Mouse (Mus musculus) lung, adult 18-20 months (tissue): ENCODE data around the gene 1110059E24Rik.
"Not testable (repeated sequence)": the region's sequence is repeated elsewhere in the genome, so short reads cannot be mapped to it uniquely, and the experiment has no call there.

ENCODE experiments used
- DNase-seq, 2 experiments: peaks; one replicate each; pipeline ENCODE4 v3.0.0; 2022; ENCODE audit warnings: mixed read lengths in 2 of 2

1110059E24Rik gene

DNA sequence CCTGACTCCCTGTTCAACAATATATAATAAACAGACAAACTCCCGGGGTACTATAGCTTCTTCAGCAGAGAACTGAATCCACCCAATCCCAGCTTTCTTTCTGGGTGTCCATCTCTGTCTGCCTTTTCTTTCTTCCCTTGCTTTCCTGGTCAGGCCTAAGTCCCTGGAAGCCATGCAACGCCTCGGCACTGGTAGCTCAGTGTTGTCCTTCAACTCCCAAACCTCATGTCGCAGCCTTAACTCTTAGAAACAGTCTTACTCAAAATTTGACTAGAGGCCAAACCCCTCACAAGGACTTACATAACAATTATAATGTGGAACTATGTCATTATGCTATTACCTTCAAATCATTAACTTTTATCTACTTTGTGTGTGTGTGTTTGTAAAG lies 28.6 kb downstream of the 1110059E24Rik start:
- no peak for DNase-seq

DNA sequence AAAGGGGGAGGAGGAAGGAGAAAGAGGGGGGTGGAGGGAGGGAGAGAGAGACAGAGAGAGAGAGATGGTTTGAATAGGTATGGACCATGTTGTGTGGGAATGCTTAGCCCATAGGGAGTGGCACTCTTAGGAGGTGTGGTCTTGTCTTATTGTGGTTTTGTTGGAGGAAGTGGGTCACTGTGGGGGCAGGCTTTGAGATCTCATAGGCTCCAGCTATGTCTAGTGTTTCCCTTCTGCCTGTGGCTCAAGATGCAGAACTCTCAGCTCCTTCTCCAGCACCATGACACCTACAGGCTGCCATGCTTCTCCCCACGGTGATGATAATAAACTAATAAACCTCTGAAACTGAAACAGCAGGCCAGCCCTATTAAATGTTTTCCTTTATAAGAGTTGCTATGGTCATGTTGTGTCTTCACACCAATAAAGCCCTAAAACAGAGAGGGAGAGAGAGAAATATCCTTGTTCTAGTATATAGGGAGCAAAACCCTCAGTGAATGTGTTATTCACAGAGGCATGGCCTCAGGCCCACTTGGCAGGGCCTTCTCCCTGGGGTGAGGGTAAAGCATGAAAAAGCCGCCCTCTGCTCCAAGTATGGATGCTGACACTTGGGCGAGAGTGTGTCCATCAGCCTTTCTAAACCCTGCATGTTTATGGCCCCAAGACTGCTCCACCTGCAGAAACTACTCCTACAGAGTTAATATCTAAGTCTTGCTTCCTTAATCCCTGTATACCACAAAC lies 29.2 kb downstream of the 1110059E24Rik start:
- no peak for DNase-seq

DNA sequence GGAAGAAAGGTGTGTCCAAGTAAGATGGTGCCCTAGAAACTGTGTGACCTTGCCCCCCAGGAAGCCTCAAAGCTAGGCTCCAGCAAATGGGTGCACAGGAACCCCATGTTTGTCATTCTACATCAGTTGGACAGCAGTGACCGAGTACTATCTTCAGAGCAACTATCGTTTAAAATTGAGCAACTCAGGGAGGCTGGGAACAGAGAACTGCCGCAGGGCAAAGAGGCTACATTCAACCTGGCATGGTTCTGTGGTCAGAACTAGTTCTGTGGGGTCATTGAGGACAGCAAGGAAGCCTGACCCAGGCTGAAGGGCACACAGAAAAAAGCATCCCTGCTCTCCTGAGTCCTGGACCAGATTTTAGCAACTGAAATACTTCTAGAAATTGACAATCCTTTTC lies 37.0 kb downstream of the 1110059E24Rik start:
- DNase-seq: no peak

DNA sequence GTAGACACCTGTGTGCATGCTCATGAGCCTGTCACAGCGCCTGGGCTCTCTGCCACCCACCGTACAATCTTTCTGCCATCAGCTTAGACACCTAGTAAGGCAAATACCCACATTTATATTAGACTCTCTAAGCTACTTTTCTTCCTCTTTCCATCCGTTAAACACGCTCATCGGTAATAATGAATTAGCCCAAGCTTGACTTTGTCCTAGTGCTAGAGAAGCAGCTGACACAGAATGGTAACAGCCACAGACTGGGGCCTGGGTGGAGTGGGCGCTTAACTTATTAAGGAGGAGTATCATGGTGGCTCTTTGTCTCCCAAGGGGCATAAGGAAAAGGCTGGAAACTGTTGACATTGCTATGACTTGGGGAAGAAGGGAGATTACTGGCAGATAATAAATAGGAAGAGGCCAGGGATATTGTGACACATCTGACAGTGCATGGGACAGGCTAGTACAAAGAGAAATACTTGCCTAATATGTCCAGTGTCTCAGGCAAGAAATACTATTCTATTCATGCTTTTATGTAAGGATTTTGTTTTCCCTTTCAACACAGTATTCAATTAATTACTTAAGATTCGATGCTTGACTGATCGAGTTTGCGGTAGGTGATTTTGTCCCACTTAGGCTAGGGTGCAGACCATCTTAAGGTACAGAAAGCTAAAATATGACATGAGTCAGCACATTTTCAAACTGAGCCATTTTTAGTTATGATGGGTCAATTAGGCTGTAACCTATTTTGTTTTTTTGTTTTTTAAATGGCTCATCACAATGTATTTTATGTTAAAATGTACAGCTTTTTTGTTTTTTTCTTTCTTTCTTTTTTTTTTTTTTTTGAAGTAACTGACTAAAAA lies 40.8 kb downstream of the 1110059E24Rik start:
- DNase-seq: no peak

DNA sequence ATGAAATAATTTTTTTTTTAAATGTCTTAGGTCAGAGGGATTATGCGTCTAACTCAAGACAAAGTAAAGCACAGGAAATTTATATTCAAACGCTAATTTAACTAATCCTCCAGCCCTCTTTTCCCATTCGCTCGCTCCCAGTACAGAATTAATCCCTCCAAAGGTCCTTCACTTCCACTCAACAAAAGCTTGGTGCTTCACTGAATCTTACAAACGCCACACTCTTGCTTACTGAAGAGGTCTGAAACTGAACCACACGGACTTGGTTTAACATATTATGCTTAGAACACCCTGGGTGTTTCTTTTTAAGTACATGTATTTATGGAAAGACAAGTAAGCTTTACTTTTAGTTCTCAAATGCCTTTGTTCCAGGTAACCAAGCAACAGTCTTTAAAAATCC lies 41.5 kb downstream of the 1110059E24Rik start:
- no peak for DNase-seq

DNA sequence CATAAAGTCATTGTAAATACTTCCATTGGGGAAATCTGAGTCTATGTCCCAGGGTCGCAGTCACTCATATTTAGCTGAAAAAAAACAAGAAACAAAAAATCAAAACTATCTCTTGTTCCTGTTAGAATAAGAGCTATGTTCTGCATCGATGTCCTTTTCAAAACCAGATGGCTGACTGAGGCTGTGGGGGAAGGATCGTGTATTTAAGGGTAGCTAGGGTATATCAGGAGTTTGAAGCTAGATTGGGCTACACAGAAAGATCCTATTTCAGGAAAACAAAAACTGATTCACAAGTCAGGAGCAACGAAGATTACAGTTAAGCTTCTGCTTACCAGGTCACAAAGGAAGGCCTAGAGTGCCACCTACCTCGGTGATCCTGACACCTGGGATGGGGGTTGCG lies 42.5 kb downstream of the 1110059E24Rik start:
- no peak for DNase-seq

DNA sequence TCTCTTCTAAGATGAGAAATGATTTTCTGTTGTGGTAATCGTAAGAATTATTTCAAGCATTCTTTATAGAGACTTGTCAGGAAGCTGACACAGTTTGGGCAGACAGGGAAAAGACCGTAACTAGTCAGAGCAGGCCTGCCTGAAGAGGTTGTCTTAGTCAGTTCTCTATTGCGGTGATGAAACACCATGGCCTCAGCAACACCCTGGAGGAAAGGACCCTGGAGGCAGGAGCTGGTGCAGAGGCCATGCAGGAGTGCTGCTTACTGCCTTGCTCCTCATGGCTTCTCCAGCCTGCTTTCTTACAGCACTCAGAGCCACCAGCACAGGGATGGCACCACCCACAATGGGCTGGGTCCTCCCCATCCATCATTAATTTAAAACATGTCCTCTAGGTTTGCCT lies 47.5 kb downstream of the 1110059E24Rik start:
- no peak for DNase-seq

DNA sequence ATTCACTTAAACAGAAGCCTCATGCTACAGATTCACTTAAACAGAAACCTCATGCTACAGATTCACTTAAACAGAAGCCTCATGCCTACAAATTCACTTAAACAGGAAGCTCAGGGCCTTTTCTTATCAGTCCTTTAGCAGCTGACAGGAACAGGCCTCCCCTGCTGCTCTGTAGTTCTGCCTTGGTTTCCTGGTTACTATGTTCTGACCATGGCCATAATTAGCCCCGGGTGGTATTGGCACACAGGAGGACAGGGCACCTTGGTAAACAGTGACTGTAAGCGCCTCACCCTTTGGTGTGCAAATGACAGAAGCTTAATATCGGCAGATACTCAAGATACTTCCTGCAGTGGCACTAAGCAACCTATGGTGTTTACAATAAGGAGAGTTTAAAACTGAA lies 48.9 kb downstream of the 1110059E24Rik start:
- DNase-seq: peak in 1 of 2 experiments; percentile 62

DNA sequence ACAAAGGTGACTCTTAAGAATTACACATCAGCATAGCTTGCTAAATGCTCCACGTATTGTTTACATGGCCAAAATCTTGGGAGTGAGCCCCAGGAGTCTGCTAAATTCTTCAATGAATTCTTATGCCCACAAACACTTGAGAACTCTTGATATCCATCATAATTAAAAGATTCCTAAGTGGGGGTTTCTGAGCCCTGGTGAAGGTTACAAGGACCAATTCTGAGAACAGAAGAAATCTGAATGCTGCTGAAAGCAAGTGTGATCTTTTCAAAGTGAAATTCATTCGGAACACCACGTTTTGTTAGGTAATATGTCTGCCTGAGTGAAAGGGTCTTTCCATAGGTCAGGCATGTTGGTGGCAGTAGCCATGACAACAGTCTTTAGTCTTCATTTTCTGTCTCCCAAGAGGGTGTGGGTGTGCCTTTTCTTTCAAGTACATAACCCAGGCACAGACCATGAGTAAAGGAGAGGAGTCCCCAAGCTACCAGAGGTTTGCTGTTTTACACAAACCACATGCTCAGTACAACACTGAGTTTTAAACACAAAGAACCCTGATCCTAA lies 51.2 kb downstream of the 1110059E24Rik start:
- DNase-seq: no peak

DNA sequence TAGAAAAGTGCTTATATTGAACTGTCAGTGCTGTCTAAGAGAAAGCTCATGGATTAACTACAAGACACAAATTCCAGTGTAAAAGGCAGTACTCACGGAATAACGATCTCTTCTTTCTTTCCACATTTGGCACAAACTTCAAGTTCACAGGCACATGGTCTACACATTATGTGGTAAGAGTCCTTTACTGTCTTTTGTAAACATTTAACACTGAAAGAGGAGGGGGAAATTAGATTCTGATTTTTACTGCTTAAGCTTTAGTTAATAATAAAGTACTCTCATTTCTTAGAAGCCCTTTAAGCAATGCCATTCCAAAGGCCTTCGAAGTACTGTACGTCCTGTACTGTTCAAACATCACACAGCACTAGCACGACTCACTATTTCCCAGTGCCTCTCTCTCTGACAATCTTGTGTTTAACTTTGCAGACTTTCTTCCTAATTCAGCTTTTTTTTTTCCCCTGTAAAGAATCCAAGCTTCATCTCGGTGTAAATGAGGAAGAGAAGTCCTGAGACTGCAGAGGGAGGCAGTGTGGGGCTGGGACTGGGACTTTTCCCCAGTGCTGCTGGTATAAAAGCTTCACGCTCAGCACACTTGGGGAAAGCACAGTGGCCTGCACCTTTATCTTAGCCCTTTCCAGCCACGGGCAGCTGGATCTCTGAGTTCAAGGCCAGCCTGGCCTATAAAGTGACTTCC lies 54.0 kb downstream of the 1110059E24Rik start:
- DNase-seq: peak in 1 of 2 experiments; percentile 33

DNA sequence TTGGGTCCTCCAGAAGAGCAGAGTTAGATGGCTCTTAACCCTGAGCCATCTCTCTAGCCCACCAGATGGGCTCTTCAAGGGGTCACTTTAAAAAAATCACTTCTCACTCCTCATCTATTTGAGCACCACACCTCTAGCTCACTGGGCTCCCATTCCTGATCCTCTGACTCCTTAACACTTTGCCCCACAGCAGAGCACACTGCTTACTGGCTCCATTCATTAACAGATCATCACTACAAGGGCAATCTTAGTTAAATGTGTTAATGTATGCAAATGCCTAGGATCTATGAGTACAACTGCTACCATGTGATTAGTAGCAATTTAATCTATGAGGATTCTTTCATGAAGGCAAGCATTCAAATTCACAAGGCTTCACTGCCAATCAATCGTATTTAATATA lies 58.1 kb downstream of the 1110059E24Rik start:
- DNase-seq: no peak

DNA sequence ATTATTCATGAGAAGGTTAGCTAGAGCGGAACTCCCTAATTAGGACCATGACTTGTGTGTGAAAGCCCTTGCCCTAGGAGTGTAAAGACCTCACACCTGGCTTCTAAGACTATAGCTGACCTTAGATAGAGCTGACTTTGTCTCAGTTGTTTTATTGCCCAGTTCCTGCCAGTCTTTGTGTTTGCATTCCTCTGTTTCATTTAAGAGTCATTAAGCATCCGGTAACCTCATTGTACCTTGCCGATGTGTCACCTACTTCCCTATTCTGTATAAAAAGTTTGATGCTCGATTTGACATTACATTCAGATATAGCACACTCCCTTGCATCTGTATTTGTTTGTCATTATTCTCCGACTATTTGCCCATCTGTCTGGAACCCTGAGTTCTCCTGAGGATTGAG lies 60.6 kb downstream of the 1110059E24Rik start:
- DNase-seq: not testable (repeated sequence)

DNA sequence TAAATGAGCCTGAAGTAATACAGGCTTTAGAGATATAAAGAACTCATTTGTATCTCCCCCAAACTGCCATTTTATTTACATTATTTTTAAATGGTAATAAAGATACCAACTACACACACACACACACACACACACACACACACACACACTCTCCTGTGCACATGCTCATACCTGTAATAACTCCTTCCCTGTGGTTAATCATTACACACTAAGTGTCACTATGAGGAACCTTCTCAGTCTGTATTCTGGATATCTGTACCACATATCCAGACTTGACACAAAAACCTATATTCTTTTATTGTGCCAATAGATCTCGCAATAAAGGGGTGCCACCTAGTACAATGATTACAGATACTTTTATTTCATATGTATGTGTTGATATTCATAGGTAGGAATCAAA lies 62.9 kb downstream of the 1110059E24Rik start:
- DNase-seq: no peak

DNA sequence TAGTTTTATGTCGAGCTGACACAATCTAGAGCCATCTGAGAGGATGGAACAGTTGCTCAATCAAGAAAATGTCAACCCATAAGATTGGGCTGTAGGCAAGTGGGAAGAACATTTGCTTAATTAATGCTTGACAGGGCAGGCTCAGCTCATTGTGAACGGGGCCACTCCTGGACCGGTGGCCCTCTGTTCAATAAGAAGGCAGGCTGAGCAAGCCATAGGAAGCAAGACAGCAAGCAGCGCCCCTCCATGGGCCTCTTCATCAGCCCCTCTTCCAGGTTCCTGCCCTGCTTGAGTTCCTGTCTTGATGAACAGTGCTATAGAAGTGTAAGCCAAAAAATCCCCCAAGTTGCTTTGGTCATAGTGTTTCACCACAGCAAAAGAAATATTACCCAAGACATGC lies 65.2 kb downstream of the 1110059E24Rik start:
- no peak for DNase-seq

DNA sequence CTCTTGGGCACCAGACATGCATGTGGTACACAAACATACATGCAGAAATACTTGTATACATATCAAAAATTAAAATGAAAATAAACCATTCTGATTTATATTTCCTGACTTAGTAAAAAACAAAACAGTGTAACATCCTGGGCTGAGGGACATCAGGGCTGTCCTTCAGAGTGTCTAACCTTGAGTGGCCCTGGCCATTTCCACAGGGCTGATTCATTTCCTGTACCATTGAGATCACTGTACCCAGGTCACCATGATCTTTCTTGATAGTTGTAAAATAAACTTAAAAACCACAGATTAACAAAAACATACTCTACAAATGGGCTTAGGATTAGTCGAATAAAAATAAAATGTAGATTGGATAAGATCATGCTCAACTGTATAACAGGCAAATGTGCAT lies 66.2 kb downstream of the 1110059E24Rik start:
- DNase-seq: no peak

DNA sequence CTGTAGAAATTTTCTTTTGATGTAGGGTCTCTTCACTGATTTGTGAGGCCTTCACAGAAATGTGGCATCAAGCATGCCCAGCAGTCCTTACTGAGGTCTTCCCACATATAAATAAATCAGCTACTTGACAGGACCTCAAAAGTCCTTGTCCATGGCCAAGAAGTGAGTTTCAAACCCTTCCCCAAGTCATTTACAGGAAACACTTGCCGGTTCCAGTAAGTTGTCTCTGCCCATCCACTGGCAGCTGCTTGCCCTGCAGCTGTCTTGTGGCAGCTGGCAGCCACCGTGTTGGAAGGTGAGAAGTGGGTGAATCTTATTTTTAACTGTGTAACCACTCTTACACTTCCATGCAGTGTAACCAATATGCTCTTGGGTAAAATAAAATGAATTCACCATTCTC lies 66.9 kb downstream of the 1110059E24Rik start:
- no peak for DNase-seq

DNA sequence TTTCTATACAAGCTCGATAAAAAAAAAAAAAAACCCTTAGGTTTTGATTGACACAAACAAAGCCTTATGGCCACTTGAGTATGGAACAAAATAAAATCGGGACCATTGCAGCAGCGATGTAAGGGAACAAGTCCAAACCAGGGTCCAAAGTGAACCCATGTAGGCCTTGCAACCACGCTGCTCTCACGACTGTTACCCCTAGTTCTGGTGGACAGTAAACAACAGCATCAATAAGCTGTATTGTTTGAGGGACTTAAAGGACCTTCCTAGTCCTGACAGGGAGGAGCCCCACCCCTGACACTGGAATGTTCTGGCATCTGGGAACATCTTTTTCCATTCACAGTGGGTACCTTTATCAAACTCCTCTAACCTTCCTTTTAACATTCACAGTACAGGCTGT lies 68.8 kb downstream of the 1110059E24Rik start:
- DNase-seq: no peak

DNA sequence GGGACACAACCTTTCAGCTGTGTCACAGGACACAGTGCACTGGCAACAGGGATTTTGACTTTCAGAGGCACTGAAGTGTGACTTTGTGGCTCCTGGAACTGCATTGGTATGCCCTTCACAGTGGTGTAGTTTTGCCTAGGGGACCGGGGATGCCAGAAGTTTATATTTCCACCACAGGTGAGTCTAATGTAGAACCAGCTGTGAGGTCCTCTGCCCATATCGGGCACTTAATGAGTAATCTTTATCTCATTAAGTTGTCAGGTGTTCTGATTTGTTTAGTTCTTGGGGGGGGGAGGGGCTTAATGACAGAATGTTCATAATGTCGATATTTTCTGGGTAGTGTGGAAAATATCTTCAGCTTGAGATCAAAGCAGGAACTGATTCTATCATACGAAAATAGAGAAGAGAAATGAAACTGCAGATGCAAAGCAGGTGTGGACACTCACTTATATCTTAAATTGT lies 69.2 kb downstream of the 1110059E24Rik start:
- no peak for DNase-seq

DNA sequence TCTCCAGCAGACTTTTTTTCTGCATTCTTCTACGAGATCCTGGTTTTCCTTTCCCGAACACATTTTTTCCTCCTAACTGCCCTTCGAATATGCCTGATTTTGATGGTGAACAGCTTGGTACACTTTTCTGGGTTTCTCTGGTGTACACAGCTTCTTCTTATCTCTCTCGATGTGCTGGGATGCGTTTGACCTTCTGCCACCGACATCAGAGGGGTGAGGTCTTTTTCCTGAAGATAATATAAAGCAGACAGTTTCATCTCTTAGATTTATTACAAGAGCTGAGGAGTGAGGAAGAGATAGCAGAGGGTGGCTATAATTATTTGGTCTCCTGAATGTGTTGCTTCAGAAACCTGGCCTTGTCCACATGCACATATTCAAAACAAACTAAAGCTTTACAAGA lies 71.4 kb downstream of the 1110059E24Rik start:
- DNase-seq: no peak

DNA sequence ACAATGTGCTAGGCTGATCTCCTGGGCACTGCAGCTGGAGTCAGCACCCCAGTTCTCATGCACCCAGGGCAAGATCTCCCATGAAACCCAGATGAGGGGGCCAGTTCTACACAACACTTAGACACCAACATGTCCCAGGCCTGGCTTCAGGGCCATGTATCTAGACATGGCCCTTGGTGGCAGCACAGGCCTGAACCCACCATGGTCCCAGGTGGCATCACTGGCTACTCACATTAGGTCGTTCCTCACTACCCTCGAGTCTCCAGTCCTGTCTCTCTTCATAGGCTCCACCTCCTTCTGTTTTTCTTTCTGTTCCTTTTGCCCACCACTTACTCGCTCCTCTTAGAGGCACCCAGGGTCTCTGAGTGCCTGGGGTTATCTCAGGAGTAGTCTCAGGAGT lies 72.9 kb downstream of the 1110059E24Rik start:
- no peak for DNase-seq

DNA sequence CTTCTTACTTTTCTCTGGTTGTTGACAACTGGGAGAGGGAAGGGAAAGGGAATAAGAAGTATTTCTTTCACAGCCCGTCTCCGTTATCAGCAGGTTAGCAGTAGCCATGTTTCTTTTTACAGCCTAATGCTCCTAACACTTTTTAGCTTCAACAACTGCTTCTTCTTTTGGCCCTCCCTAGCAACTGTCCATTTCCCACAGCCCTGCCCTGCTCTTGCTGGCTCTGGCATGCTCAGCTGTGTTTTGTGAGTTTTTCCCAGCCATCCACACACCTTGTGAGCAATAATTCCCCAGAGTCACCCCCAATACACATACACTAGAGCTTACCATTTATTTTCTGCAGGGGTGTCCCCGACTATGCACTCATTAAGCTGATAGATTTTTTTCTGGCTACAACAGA lies 75.3 kb downstream of the 1110059E24Rik start:
- DNase-seq: no peak

DNA sequence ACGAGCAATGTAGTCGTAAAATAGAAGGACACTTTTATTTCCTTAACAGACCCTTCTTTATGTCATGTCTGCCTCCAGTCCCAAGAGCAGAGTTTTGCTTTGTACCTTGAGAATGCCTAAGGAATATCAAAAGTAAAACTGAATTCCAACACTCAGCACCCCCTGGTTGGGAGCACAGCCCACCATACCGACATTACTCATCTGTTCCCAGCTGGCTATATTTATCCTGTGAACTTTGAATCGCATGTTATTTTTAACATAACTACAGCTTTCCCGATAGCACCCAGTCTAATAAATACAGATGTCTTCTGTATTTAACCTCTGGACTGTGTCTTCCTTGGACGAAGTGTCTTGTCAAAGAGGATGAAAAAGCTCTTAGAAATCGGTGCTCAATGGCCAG lies 80.8 kb downstream of the 1110059E24Rik start:
- no peak for DNase-seq
